Mouse (Mus musculus) kidney, postnatal 14 days (tissue): ENCODE measurements around the gene Vegfd.

Experiments
- DNase-seq: peaks from one replicate; pipeline ENCODE4 v3.0.0; 2022; ENCODE audit warnings: mixed read lengths

Gene Vegfd

DNA sequence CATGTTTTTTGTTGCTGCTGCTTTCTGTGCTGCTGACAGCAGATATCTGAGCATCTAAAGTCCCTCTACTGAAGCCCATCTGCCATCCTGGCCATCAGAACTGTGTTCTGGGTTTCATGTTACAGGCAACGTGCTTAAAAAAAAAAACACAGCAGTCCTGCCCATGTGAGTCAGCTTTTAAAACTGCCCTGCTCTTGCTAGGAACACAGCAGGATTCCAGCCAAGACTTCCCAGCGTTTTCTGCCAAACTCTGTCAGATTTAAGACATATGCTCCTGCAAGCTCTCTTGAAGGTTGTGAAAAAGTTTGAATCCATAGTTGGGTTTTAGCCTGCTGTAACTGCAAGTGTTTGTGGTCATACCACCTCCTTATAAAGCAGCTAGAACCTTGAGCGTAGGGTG, at the start of gene Vegfd:
TSS of gene Vegfd (plus strand) at position 298 of the 400 bp plus-strand sequence.
- peak; percentile 48 for DNase-seq

DNA sequence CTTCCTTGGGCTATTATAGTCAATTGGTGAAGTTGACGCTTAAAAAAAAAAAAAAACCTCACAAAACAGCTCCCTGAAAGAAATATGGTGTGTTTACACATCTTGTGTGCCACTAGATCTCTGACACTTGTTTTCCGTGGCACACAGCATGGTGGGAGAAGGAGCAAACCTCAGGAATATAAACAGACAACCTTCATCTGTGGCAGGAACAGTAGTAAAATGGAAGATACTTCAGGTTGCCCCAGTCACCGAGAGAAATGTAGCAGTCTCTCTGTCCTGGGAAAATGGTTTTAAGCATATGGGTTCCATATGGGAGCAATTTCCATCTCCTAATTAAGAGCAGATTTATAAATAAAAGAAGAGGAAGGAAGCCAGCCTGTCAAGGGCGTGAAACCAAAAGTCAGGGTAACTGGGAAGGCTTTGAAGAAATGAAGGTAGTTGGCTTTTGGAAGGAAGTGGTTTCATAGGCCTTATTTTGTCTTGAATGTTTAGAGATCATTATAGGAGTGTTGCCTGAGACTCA, 49.7 kb upstream of the Vegfd start:
- no peak for DNase-seq

DNA sequence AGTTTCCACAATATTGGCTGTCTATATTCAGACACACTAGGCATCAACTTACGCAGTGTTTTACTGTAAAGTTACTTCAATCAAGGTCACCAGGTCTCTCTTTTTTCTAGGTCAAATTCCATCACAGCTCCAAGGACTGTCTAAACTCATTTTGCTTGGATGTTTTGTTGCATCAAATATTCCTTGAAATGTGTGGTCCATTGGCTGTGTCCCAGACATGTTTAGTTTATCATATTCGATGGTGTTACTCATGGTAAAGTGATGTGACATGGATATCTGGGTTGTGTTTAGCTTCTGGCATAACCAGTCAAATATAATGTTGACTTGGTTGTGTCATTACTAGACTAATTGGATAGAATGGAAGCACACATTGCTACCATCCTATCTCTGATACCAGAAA, 42.8 kb upstream of the Vegfd start:
- no peak for DNase-seq

DNA sequence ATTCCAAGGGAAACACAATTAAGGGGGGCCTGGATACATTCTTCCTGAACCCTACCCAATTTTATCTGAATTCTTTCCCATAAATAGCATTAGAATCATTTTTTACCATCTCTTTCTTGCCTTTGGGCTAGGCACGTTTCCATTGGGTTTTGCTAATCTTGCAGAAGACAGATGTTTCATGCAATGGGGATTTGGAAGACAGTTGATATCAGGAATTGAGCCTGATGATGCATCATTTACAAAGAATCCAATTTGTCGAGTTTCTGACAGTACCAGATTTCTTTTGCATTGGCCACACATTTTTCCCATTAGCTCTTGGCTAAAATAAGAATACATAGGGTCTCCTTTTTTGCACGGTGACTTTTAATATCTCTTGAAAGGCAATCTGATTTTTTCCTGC, 42.4 kb upstream of the Vegfd start:
- no peak for DNase-seq

DNA sequence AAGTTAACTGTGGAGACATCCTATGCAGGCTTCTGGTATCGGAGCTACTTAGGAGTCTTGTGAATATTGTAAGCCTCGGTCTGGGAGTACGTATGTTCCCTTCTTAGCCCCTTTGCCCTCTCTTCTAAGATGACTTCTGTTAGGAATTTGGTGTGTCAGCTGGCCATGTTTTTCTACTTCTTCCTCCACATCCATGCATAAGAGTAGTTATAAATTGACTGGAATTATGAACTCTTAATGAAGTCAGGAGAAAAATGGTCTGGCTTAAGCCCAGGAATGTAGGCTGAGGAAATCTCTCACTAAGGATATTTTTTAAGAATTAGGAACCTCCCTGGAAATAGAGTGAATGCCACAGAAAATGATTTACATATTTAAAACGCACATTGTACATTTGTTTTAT, 34.6 kb upstream of the Vegfd start:
- peak; percentile 1 for DNase-seq

DNA sequence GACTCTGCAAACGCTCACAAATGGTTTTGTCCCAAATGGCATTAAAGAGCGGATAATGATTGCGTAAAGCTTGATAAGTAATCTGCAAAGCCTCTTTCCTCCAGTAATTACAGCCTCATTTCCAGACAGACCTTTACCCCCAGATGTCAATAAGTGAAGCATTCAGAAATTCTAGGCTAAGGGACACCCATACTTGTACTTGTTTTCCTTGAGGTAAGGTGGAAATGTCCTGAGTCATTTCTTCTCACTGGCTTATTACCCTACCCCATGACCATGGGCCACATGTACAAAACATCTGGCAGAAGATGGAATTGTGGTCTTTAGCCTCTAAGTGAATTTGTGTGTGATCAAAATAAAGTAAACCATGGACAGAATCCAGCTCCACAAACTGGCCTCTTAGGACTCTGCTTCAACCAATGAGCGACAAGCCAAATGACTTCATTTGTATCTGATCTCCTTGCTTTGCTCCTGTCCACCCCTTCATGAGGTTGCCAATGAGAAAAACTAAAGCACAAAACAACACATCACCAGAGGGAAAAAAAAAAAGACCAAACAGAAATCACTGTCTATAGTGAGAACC, 27.7 kb upstream of the Vegfd start:
- no peak for DNase-seq

DNA sequence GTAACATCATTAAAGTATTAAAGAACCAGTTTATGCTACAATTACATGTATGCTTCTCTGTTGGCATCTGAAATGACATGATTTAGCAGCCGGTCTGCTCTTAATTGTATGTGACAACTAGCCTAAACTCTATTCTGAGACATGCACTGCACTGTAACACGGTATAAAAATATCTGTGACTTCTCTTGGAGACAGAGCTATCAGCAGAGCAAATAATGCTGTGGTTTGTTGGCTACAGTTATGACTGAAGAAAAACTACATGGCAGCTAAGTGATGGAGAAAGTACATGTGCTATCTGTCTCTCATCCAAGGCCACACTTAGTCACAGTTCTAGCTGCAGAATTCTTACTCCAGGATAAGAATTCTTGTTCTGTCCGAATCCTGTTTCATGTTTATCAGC, 24.2 kb upstream of the Vegfd start:
- DNase-seq, result no peak

DNA sequence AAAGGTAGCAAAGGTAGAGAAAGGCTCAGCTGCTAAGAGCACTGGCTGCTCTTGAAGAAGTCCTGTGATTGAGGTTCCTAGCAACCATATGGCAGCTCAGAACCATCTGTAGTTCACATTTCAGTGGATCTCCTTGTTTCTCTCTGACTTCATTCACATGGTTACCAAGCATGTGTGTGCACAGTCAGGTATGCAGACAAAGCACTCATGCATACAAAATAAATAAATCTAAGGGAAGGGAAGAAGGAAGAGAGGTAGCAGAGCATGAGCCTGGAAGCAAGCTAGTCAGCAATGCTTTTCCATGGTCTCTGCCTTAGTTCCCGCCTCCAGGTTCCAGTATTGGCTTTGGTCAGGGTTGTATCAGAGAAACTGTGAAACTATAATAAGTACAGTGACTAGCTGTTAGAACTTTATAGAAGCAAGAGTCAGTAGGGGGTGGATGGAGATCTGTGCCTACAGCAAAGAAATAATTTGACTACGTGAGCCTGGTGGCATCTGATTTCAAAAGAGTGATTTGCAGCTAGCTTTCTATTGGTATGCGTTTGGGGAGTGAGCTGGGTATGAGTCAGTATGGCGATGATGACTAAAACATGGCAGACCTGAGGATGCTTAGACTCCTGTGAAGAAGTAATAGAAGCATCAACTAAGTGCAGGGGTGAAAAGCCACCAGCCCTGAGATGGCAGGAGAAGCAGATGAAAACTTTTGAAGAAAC, 7.9 kb upstream of the Vegfd start:
- no peak for DNase-seq

DNA sequence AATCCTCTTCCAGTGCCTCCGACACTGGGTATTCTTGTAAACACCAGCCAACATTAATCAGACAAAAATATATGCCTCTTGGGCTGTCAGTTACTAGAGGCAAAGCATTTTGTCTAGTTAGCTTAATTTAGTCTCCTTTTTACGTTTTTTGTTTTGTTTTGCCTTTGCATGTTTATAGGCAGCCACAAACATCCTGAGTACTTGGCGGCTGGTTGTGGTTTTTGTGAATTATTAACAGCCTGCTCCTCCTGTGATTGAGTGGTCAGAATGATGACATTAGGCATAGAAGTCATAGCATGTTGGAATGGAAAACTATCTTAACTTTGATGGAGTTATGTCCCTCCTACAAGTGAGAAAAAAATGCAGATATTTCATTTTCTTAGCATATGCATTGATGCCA, 2.6 kb upstream of the Vegfd start:
- no peak for DNase-seq

DNA sequence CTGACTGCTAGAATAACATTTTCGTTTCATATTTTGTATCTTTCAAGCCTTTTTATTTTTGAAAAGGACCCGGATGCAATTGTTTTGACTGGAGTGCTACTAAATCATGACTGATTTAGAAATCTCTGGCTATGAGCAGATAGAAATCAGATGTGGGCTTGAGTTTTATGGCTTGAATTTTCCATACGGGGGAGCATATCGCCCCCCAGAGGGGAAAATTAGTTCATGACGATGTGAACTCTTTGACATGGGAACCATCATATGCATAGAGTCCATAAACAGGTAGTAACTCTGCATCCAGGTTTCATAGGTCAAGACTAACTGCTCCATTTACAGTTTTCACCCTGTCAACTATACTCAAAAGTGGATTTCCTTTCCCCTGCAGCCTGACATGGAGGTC, 1.4 kb downstream of the Vegfd start:
- DNase-seq, result no peak

DNA sequence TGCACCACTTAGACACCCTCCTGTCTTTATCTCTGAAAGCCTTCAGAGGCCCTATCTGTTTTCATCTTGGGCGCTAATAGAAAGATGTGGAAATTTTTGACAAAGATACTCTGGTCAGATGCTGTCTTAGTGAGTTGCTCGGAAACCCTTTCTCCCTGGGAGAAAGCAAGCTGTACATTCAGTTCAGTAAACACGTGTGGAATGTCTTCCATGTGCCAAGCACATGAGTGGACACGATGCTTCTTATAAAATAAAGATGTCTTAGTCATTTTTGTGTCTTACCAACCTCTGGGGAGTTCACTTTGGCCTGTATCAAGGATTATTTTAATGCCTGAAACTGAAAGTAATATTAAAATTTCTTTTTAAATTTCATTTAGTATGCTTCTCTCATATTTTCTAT, 6.5 kb downstream of the Vegfd start:
- DNase-seq, result no peak

DNA sequence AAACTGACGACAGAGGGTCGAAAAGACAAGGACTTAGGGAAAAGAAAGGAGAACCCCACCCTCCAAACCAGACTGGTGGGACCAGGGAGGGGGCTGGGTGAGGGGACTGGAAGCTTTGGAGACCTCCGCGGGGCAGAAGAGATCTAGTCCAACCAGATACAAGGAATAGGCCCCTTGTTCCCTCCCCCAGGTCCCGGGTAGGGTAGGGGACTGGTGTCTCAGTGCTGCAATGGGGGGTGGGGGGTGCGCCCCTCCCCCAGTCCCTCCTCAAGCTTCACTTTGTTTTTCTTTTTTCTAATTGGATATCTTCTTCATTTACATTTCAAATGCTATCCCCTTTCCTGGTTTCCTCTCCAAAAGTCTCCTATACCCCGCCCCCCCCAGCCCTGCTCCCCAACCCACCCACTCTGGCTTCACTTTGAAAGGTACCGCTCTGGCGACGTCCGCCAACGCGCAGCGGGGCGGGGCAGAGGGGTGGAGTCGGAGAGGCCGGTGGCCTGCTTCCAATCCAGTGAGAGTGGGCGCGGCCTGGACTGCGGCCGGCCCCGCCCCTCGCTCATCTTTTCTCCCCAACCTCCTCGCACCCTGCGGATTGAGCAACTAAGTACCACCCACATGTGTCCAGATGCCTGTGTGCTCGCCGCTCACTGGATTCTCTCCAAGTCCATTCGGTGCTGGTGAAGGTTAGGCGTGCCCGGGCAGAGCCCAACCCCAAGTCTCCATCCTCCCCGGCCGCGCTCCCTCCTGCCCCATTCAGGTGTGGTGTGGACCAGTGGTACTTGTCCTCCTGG, 8.6 kb downstream of the Vegfd start:
- DNase-seq, result peak; percentile 86

DNA sequence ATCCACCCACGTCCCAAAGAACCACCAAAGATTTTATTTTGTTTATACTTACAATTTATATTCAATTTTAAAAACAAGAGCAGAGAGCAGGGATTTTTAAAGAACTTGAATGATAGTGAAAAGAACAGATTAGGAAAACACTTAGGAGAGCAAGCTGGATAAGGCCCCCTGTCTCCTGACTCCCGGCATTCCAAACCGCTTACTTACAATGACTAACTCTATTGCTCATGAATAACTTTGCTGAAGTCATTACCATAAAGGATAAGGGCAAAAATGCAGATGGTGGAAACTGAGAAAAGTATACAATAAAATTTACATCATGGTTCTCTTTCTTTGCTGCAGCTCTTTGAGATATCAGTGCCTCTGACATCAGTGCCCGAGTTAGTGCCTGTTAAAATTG, 20.9 kb downstream of the Vegfd start:
- DNase-seq, result no peak

DNA sequence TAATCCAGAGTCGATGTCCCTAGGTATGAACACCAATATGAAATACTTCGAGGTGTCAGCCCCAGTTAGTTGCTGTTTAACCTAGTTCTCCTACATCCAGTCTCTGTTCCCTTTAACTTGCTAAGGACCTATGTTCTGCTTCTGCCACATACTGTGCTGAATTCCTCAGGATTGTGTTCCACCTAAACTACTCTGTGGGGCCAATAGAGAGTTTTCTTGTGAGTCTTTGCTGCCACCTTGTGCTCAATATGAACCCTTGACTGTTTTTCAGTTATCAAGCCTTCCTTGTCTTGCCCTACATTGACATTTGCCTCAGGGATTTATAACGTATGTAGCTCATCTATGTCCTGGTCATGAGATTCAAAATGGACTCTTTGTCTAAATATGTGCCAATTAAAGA, 25.3 kb downstream of the Vegfd start:
- peak; percentile 19 for DNase-seq

DNA sequence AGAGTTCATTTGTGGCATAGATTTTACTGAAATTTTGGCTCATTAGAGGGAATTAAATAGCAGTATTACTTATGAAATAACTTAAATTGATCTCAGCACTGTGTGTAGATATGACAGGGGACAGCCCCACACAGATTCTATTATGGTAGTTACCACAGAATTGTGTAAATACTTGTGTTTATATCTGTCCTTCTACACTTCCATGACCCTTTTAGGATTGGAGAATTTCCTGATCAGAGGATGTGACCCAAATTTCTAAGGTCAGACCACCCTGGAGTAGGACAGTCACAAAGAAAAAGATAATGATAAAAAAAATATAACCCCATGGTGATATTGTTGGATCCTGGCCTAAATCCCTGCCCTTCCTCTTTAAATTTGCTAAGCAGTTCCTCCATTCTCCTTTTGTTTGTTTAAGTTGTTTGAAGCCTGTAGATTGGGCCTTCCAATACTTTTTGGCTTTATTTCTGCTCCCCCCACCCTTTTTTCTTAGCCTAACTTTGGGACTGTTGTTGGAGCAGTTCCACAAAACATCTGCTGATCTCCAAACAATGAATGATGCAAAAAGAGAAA, 32.0 kb downstream of the Vegfd start:
- no peak for DNase-seq

DNA sequence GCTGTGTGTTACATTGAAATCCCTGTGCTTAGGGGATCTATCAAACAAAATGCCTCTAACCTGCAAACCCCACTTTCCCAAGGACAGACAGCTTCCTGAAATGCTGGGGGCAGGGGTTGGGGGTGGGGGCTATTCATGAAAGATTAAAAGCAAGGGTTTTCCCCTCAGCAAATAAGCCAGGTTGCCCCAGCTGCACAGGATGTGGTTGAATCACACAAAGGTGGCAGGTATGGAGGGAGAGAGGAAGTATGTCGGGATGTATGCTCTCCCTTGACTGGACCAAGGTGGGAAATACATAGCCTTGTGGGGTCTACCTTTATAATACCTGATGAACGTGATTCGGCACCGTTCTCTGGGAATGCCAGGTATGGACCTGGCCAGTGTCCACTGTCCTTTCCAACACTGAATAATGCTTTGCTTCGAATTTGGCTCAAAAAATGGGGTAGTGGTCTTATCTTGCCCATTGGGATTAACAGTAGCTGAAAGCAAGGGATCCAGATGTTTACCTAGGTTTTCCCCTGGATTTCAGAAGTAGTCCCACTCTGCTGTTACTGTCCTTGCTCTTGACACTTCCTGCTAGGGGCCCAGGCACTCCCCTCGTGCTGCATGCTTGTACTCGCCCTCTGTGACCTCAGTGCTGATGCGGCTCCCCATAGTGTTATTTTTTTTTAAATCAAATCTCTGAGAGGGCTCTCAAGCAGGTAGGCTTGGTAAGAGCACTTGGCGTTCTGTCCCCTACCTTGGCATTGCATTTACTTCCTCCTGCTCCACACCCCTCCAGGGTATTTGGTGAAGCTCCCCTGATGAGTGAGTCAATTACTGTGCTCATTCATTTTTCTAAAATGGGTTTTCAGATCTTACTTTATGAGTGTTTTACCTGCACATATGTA, 33.2 kb downstream of the Vegfd start:
- DNase-seq, result no peak

DNA sequence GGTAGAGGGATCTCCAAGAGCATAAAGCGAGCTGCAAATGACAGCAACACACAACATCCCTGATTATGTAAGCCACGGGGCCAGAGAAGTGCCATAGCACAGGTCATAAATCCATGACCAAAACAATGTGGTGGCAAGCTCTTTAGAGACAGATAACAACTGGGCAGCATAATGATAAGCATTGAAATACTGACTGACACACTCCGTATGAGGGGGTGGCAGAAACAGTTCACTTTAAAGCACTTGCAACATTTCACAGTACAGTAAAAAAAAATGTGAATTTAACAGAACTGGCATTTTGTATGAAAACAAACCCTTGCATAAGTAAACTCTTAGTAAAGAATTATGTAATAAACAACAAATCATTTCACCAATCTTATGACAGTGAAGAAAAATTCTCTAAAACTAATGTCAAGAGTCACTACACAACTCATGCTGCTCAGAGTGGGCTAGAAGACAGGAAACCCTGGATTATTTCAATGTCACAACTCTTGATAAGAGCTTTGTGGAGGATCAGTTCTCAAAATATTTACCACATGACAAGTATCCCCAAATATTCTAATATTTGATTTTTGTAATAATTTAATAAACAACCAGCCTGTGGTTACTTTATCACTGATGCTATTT, 35.2 kb downstream of the Vegfd start:
- DNase-seq, result no peak

DNA sequence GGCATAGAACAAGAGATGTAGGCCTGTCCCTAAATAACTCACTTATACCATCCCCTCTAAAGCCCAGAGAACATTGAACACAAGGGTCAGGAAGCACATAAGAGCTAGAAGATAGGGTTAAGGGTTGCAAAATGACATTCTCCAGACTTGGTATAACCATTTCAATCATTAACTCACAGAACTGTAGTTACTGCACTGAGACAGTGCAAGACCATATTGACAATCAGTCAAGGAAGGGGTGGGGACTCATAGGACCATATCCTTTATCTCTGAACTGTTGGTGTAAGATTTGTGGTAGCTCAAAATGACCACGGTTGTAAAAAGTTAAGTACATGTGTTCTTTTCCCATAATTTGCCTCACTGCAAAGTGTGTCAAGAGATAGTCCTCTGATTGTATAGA, 37.4 kb downstream of the Vegfd start:
- no peak for DNase-seq

DNA sequence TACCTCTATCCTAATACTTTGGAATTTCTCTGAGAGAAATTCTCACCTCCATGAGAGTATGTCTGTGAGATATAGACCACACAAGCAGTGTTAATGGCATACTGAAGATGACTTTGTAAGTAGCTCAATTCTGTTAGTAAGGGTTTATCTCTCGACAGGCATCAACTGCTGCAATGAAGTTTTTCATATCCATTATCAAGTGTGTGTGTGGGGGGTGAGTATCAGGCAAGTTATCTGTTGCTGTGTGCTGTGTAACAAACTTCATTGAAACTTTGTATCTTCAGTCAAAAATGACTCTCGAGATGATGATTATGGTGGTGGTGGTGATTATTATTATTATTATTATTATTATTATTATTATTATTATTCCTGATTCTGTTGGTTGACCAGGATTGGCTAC, 43.6 kb downstream of the Vegfd start:
- DNase-seq, result no peak

DNA sequence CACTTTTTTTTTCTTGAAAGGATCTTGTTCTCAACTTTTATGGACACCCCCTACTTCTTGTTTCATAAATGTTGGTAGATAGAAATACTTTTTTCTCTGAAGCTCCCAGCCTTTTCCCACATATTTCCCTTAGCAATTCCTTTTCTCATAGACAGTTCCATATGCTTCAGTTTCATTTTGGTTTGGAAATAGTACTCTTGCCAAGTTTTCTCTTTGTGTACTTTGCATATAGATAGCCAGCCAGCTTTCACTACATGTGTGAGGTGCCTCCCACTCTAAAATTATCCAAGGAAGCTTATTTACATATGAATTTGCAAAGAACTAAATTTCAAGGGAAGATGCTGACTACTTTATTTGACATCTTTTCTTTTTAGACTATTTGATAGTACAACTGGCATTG, 44.8 kb downstream of the Vegfd start:
- DNase-seq, result no peak

DNA sequence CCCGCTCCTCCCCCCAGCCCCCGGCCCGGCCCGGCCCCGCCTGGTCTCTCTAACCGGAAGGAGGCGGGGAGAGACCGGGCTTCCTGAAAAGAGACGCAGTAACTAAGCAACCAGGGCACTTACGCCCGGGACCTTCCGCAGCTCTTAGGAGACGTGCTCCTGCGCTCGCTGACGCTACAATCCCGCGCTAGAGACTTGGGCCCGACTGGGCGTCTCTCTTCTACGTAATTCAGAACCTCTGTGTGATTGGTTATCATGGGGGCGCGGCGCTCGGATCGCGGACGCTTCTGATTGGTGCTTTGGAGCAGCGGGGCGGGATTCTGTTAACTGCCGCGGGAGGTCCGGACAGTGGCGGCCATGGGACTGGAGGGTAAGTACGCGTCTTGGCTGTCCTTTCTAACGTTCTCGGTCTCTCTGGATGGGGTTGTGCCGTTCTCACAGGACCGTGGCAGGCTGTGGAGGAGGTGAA, 46.3 kb downstream of the Vegfd start, which contains the start of gene Piga:
TSS of gene Piga (plus strand) at position 317 of the 469 bp plus-strand sequence.
- DNase-seq, result peak; percentile 95

DNA sequence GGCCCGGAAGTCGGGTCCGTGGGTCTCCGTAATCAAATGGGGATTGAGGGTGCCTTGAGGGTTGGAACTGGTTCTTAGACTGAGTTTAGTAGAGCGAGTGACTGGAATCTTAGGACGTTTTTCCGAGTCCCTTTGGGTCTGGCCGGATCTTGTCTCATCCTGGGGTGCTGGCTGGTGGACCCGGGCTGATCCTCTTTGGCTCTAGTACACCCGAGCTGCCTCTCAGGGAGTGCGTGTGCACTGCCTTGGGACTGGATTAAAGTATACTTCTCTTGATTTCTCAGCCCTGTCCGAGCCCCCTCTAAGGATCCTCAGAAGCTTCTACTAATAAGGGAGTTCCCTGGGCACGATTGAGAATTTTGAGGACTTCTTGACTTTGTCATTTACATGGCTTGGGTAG, 46.8 kb downstream of the Vegfd start:
- no peak for DNase-seq
